ENCODE assay signal across 8 mouse cellular contexts in the genomic region with DNA sequence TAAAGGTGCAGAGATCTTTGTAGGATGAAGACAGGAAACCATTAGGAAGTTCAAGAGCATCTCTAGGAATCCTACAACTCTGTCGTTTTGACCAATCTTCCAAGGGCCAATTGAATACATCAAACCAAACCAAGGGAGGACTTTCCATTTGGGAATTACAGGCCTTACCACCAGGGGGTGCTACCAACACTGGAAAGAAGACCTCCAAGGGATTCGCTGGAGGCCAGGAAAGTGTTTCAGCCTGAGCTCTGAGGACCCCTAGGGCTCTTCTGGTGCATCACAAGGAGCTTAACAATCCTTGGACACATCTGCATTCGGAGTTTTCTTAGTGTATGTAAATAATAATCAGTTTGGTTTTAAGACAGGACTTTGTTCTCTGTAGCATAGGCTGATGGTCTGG. TPM values are rescaled to one million over a fixed set of nuclear protein-coding genes. Genes with fewer than 3 reads are reported as not detected.
DNase-seq lines count a peak whose midpoint lies in the region; ATAC-seq lines count a peak whose summit lies in the region.

No protein-coding gene starts in this region.

- no peaks in the 10 kb centered on the region for H3K36me3 ChIP-seq in liver, embryonic 12.5 days
- no peaks in the 10 kb centered on the region for H3K36me3 ChIP-seq in embryonic facial prominence, embryonic 14.5 days (ENCODE audit: control insufficient read depth, insufficient read depth, low read length)

- 0 out of 2 replicates have a peak, but pooled peaks cover 7% of the 10 kb centered on the region for H3K27me3 ChIP-seq in liver, embryonic 12.5 days (replicated peaks)
- no peaks in the 10 kb centered on the region for H3K27me3 ChIP-seq in embryonic facial prominence, embryonic 14.5 days (replicated peaks; ENCODE audit: control insufficient read depth, insufficient read depth, low read length)

- no peak for ATAC-seq in liver, embryonic 12.5 days
- ATAC-seq in embryonic facial prominence, embryonic 14.5 days (ENCODE audit: low read depth): no peak
- ATAC-seq in hematopoietic stem cell, adult 5-6 weeks (replicated peaks in 1 of 2; ENCODE audit: insufficient read depth in 1 of 2, low FRiP score in 2 of 2, low TSS enrichment in 1 of 2, low read depth in 1 of 2, poor library complexity in 2 of 2, severe bottlenecking in 2 of 2): peak; percentile 61 to 74

- peak; percentile 85 for DNase-seq in liver
- DNase-seq in adrenal gland, postnatal 36 days: peak; percentile 84 to 93
- DNase-seq in embryonic facial prominence, embryonic 14.5 days (ENCODE audit: low spot score): peak; percentile 91
- peak; percentile 82 for DNase-seq in left cerebral cortex, postnatal 4 days
- DNase-seq in retina, adult 2 months (ENCODE audit: low read depth, low spot score): peak; percentile 71
- peak; percentile 68 for DNase-seq in thymus, postnatal 25 days

- H3K27ac ChIP-seq in liver, embryonic 12.5 days: no peak overlapping the region
- no peak overlapping the region for H3K27ac ChIP-seq in embryonic facial prominence, embryonic 14.5 days (replicated peaks; ENCODE audit: low read depth, low read length)

- no peak overlapping the region for H3K4me3 ChIP-seq in liver, embryonic 12.5 days
- no peak overlapping the region for H3K4me3 ChIP-seq in embryonic facial prominence, embryonic 14.5 days (ENCODE audit: low read depth, low read length)

- no peak overlapping the region for H3K9ac ChIP-seq in liver, embryonic 12.5 days
- H3K9ac ChIP-seq in embryonic facial prominence, embryonic 14.5 days (ENCODE audit: low read depth, low read length): no peak overlapping the region

- H3K4me1 ChIP-seq in liver, embryonic 12.5 days: peaks cover 15% of the 10 kb centered on the region
- H3K4me1 ChIP-seq in embryonic facial prominence, embryonic 14.5 days (ENCODE audit: control insufficient read depth, insufficient read depth, low read length): peaks cover 6% of the 10 kb centered on the region

- intact Hi-C loops in left cerebral cortex, postnatal 4 days (cut with DNase I): no loop called here

- no peaks in the 10 kb centered on the region for H3K9me3 ChIP-seq in liver, embryonic 12.5 days (replicated peaks)
- no peaks in the 10 kb centered on the region for H3K9me3 ChIP-seq in embryonic facial prominence, embryonic 14.5 days (ENCODE audit: control insufficient read depth, low read length)

- no peak overlapping the region for H3K4me2 ChIP-seq in liver, embryonic 12.5 days
- H3K4me2 ChIP-seq in embryonic facial prominence, embryonic 14.5 days (ENCODE audit: low read depth, low read length): no peak overlapping the region

- 20% methylated on average over 3 of the region's 3 CpGs for WGBS in liver, embryonic 12.5 days (ENCODE audit: insufficient replicate concordance)
- WGBS in embryonic facial prominence, embryonic 14.5 days: 25% methylated on average over 3 of the region's 3 CpGs

RNA-seq across cellular contexts. Expression of a gene that starts 3.4 kb away (rescaled TPM):
- 93.9 and 95.3 TPM in 2 replicates for polyA plus RNA-seq in liver, embryonic 12.5 days (2016; fragmentation: Nextera tagmentation; extraction: Ambion mirVana)
- total RNA-seq in adrenal gland, postnatal 36 days (2021): 100 to 1,000 TPM; 170 to 181 TPM
- polyA plus RNA-seq in embryonic facial prominence, embryonic 14.5 days (2014; fragmentation: Nextera tagmentation; extraction: Ambion mirVana): 151 and 173 TPM in 2 replicates
- 45.5 and 64.8 TPM in 2 replicates for total RNA-seq in hematopoietic stem cell, adult 5-6 weeks (2017)
- total RNA-seq in left cerebral cortex, postnatal 4 days (2021): 100 to 1,000 TPM; 403 to 462 TPM

RNA-seq across cellular contexts. Expression of a gene that starts 23.4 kb away (rescaled TPM):
- 5.9 and 6.2 TPM in 2 replicates for polyA plus RNA-seq in liver, embryonic 12.5 days (2016; fragmentation: Nextera tagmentation; extraction: Ambion mirVana)
- 10 to 100 TPM in 1 of 2 experiments, 1 to 10 TPM in 1; 9.7 to 12.6 TPM for total RNA-seq in adrenal gland, postnatal 36 days (2021)
- polyA plus RNA-seq in embryonic facial prominence, embryonic 14.5 days (2014; fragmentation: Nextera tagmentation; extraction: Ambion mirVana): 56.1 and 61.1 TPM in 2 replicates
- 1.6 and 2.6 TPM in 2 replicates for total RNA-seq in hematopoietic stem cell, adult 5-6 weeks (2017)
- total RNA-seq in left cerebral cortex, postnatal 4 days (2021): 10 to 100 TPM; 30.4 to 36.3 TPM

Comparison
In these comparisons a context has a peak if more than half of its experiments do, and no peak if none do; other contexts are left out.
1. ATAC-seq: peak in hematopoietic stem cell, adult 5-6 weeks (2 of 2); none in liver, embryonic 12.5 days (single experiment) and embryonic facial prominence, embryonic 14.5 days (single experiment).
2. Peak in every context shown above with its lines, with median percentiles within 50 percentile points of each other: DNase-seq.